Mouse (Mus musculus): ENCODE results near the gene Tmcc3.

Tmcc3 gene

GRCm38 (mm10) chr10:94371293-94371692 is 59.5 kb downstream of the Tmcc3 start:
- DNase-seq (ENCODE audit: low spot score): no peak

GRCm38 (mm10) chr10:94376941-94377340 is 65.2 kb downstream of the Tmcc3 start:
- no peak for DNase-seq (ENCODE audit: low spot score)

DNA sequence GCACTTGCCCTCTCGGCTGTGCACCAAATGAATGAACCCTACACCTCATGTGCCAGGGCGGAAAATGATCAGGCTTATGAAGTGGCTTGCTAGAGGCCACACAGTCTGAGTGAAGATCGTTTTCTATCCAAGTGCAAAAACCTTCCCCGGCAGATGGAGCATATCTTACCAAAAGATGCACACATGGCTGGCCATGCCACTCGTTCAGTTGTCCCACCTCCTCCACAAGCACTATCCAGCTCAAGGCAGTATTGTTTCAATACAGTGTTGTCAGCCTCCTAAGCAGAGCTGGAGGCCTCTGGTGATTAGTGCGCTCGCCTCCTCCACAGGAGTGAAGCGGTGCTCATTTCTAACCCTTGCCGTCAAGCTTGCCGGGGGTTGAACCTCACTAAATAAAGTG is 66.1 kb downstream of the Tmcc3 start:
- no peak for DNase-seq (ENCODE audit: low spot score)

DNA sequence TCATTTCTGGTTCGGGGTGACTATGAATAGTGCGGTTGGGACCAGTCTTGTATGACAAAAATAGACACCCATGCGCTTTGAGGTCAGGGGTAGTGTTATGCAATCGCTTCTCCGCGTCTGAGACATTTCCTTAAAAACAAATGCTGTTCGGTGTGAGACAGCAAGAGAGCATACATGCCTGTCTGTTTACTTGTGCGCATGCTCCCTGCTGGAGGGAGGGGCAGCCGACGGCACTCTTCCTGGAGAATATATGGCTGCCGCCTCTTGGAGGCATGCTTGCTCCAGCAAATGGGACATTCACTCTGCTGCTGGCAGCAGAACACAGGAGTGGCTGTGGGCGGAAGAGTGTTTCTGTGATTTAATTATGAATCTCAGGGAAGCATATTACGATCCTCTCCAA is 66.6 kb downstream of the Tmcc3 start:
- DNase-seq (ENCODE audit: low spot score): peak; percentile 67

- DNase-seq (ENCODE audit: low spot score): no peak
These were observed 68.3 kb downstream of the Tmcc3 start for GRCm38 (mm10) chr10:94380082-94380481.

DNA sequence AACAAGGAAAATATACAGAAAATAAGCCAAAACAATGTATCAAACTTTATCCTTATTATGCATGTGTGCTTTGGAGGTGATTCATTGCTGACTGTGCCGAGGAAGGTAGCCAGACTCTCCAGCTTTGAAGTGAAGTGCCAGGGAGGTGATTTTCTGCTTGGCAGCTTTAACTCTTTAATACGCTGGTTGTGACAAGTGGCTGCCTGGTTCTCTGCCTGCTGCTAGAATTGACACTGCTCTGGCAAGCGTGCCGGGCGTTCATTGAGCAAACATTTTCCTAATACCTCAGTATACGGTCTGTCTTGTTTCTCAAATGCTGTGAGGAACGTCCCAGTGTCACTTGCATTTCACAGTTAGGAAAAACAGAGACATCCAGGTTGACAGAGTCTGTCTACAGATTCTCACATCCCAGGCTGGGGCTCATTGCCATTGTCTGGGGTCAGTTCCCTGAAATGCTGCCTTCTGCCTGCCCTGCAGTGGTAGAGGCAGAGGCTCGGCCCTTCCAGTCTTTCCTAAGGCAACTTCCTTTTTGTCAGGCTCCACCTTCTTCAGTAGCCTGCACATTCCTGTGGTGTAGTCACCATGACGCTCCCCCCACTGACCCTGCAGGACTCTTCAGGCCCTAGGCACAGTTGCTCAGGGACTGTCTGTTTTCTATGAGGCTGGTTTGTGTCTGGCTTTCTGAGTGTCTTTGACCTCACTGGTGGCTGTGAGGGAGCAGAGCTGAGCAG is 69.1 kb downstream of the Tmcc3 start:
- DNase-seq (ENCODE audit: low spot score): no peak

DNA sequence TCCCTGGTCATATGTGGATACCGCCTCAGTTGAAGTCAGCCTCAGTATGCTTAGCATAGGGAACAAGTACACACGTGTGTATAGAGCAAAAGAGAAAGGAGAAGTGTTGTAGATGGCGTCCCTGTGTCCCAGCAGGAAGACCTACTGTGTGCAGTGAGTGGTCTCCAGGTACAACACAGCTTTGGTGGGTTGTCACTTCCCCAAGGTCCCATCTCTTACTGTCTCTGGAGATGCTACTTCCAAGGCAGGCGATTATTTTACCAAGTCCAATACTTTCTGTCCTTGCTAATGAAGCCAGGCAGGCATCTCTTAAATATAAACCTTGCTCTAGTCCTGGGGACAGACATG is 69.6 kb downstream of the Tmcc3 start:
- no peak for DNase-seq (ENCODE audit: low spot score)

DNA sequence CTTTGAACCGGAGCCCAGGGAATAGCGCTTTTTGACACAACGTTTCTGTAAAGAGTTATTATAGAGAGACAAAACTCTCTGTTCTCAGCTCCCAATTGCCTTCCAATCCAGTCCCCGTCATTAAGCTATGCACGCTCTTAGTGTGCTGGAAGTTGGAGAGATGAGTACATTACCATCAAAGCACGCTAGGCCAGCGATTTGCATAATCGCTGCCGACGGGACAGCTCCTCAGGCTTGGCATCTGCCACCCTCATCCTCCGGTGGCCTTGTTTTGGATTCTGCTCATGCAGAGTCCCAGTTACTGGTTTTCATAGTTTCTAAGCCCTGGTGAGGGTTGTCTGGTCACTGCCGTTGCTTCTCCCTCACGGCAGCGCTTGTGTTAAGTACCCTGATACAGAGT is 70.9 kb downstream of the Tmcc3 start:
- DNase-seq (ENCODE audit: low spot score): no peak

DNA sequence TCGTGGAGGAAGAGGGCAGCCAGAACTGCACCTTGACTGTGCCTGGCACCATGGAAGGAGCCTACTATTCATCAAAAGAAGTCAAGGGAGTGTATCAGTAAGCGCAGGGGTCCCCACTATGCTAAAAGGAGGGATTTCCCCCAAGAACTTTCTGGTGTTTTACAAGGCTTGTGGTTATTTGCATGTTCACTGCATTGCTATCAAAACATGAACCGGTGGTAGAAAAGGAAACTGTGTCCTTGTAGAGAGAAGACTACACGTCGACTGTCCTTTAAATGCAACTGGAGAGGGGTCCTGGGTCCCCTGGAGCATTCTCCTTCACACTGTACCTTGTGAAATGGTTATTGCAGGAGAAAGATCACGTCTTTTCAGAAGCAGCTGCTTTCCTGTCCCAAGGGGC is 71.8 kb downstream of the Tmcc3 start:
- no peak for DNase-seq (ENCODE audit: low spot score)

DNA sequence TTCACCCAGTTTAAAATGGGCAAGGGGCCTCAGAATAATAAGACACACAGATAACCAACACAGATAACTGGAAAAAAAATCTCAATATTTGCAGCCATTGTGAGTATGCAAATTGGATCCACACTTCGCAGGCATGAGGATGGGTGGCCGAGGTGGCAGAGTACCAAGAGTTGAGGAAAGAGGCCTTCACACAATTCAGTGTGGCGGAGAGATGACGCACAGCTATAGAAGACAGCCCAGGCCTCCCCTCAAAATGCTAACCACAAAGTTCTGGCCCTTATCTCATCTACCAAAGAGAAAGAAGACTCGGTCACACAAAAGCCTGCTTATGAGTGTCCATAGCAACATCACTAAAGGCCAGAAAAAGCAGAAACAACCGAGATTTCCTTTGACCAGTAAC is 77.5 kb downstream of the Tmcc3 start:
- DNase-seq (ENCODE audit: low spot score): no peak

GRCm38 (mm10) chr10:94391049-94391448 is 79.3 kb downstream of the Tmcc3 start:
- DNase-seq (ENCODE audit: low spot score): no peak

GRCm38 (mm10) chr10:94394286-94394685 is 82.5 kb downstream of the Tmcc3 start:
- DNase-seq (ENCODE audit: low spot score): no peak

DNA sequence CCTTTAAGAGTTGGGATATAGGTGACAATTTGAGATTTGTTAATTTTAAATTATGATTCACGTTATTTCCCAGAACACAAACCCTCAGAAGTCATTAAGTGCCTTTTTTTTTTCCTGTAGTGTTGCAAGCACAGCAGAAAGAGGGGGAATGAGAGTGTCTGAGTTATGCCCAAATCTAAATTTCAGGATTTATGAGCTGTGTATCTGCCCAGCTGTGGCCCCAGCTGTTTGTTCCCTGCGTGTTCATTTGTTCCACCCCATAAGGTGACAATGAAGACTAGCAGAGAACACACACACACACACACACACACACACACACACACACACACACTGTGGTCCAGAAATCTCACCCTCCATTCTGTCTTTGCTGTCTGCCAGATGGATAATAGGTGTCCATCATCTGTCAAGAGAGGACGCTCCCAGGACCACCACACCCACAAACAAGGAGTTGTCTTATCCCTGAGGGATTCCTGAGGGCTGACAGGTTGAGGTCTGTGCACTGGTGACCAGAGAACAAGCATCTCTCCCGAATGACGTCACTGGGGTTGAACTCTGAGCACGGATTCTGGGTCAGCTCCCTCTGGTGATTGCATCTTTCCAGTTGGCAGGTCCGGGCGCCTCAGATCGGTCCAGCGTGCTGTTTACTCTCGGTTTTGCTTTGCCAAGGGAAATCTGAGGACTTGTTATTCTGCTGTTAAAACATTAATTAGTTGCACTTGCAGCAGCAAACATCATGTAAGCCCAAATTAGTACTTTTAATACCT is 86.3 kb downstream of the Tmcc3 start:
- no peak for DNase-seq (ENCODE audit: low spot score)

- DNase-seq (ENCODE audit: low spot score): no peak
These were observed 89.1 kb downstream of the Tmcc3 start for GRCm38 (mm10) chr10:94400895-94401294.

DNA sequence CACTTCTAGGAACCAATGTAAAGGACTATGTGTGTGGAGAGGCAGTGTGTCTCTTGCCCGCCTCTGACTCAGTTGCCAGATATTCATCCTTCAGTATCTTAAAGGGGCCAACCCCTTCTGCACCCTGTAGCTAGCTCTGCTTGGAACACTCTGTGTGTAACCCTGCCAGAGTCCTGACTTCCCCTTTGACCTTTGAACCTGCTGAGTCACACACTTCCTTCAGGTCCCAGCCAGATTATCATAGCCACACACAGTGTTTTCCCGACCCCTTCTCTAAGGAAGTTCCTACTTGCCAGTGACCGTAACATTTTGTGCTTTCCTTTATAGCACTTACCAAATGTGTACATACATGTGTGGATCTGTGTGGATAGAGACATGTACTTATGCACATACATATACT is 93.7 kb downstream of the Tmcc3 start:
- no peak for DNase-seq (ENCODE audit: low spot score)

GRCm38 (mm10) chr10:94406821-94407220 is 95.1 kb downstream of the Tmcc3 start:
- no peak for DNase-seq (ENCODE audit: low spot score)

DNA sequence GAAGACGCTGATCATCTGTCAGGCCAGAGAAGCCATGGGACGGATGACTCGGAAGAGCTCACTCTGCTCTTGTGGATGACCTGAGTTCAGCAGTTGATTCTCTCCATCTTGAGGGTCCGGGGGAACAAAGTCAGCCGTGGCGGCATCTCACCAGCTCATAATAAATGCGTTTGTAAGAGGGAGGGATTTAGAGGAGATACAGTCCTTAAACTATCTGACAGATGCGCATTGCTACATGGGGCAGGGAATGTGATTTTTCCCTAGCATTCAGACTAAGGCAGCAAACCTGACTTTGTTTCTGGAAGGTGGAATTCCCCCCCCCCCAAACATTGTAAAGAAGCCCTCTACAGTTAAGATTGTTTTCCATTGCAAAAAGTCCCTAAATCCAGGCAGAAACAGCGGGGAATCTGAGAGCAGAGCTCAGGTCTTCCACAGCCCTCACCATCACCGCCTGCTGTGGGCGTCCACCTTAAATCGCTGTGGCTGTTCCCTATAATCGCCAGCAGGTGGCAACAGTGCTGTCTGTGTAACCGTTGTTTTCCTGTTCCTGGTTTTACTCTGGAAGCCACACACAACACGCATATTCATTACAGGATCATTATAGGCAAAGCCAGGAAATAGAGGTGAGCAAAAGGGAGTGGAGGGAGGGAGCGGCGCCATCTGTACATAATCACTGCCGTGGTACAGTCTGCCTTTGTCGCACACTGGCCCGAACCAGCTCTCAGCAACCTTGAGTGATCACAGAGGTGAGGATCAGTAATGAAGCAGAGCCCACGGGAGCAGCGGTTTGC is 96.8 kb downstream of the Tmcc3 start:
- peak; percentile 83 for DNase-seq (ENCODE audit: low spot score)

- DNase-seq (ENCODE audit: low spot score): no peak
These were observed 97.9 kb downstream of the Tmcc3 start for GRCm38 (mm10) chr10:94409661-94410060.

DNA sequence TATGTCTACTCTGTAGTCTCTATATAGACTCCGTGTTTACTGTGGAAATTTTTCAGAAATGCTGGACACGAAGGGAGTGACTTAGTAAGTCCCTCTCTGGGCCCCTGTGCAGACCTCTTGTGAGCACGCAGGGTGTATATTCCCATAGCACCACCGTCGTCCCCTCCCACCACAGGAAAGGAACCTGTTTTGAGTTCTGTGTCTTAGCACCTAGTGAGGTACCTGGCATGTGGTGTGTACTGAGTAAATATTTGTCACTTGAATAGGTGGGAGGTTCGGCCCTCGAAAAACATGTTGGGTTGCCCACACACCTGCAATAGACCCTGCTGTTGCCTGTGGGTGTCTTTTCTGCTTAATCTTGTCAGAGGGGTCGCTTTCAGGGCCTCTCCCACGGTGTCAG is 99.8 kb downstream of the Tmcc3 start:
- DNase-seq (ENCODE audit: low spot score): no peak

DNA sequence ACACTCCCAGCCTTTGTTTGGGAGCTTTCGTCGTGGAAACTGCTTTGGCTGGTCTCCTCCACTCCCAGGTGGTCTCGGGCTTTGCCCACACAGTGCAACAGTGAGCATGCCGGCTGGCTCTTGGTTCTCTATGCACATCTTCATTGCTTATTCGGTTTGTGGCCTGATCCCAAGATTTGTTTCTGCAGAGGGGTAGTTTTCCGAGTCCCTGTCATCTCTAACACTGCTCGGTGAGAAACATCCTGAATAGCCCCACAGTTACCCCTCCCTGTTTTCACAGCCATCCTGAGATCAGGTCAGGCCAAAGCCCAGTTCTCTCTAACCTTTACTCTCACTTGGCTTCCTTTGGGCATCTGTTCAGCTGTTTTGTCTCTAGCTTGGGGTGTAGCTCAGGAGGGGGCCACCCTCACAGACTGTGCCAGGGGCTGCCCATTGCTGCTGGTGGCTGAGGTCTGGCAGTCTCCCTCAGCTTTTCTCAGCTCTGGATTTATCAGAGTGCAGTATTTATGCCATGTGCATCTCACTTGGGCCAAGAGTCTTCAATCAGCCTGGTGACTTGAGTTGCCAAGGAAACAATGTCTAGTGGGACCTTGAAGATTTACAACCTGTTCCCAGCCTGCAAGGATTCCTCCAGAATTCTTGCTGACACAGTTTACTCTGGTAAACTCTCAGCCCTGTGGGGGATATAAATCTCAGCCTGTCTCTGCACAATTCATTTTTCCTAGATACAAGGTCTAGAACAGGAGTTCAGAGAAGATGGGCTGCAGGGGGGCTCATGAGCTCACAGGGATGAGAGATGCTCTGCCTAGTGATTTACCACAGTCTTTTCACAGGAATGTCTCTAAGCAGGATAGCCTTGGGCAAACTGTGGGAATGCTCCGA is 102.3 kb downstream of the Tmcc3 start:
- no peak for DNase-seq (ENCODE audit: low spot score)

DNA sequence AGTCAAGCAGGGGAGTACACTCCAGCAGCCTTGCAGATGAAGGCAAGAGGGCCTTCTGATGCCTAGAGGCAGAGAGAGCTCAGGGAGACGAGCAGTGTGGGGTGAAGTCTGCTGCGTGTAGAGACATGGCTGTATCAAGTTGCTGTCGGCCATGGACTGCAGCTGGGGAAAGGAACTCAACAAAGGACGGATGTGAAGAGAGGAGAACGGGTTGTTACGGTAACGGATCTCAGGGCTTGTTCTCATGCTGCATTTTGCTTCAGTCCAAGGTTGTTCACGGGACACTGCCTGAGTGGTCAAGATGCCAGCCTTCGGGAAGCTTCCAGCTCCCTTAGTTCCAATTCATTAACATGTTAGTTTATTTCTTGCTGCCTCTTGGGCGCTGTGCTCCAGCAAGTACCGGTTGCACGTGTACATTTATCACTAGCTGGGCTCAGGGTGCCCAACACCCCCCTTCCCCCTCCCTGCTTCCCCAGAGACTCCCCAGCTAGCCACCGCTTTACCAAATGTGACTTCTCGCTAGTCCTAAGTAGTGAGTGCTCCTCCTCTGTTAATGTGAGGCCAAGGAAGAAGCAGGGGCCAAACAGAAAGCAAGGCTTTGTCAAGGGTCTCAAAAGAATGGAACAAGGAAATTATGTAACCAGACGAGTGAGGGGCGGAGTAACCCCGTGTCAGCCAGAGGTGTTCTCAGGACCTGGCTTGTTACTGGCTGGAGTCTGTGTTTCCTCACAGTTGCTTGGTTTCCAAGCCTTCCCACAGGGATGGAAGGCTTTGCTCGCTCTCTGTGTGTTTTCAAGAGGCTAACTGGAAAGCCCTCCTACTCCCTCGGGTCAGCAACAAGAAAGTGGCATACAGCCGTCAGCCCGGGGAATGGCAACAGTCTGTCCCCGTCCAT is 104.4 kb downstream of the Tmcc3 start:
- no peak for DNase-seq (ENCODE audit: low spot score)
